ENCODE assay signal across 13 mouse cellular contexts in genomic region chr1:34227676-34228075, GRCm38 (mm10).
"Had no signal": no experiment of that assay in that cellular context is flagged by ENCODE, and none has a peak within 500 bp of the region (broad histone marks: within the 10 kb centered on the region; RNA-seq: fewer than 3 reads in every experiment).

No protein-coding gene starts in this region.

- DNase-seq: kidney, adult 18-20 months; left cerebral cortex, postnatal 4 days; retina, postnatal 1 day; right cerebral cortex, postnatal 4 days; spleen, adult 18-20 months; thymus, adult 18-20 months; thymus, postnatal 14 days had no signal

- H3K9me3 ChIP-seq: kidney, embryonic 15.5 days; limb, embryonic 15.5 days; liver, embryonic 12.5 days; midbrain, embryonic 12.5 days; neural tube, embryonic 13.5 days had no signal

- H3K9ac ChIP-seq: kidney, embryonic 15.5 days; limb, embryonic 15.5 days; liver, embryonic 12.5 days; midbrain, embryonic 12.5 days; neural tube, embryonic 13.5 days had no signal

- H3K27ac ChIP-seq: kidney, embryonic 15.5 days; limb, embryonic 15.5 days; liver, embryonic 12.5 days; midbrain, embryonic 12.5 days; neural tube, embryonic 13.5 days had no signal

- H3K4me2 ChIP-seq: kidney, embryonic 15.5 days; limb, embryonic 15.5 days; liver, embryonic 12.5 days; midbrain, embryonic 12.5 days; neural tube, embryonic 13.5 days had no signal

- ATAC-seq: liver, embryonic 12.5 days; midbrain, embryonic 16.5 days had no signal

- H3K4me1 ChIP-seq: kidney, embryonic 15.5 days; limb, embryonic 15.5 days; liver, embryonic 12.5 days; midbrain, embryonic 12.5 days; neural tube, embryonic 13.5 days had no signal

- H3K27me3 ChIP-seq: kidney, embryonic 15.5 days; limb, embryonic 15.5 days; liver, embryonic 12.5 days; midbrain, embryonic 12.5 days; neural tube, embryonic 13.5 days had no signal

- H3K4me3 ChIP-seq: kidney, embryonic 15.5 days; limb, embryonic 15.5 days; liver, embryonic 12.5 days; midbrain, embryonic 12.5 days; neural tube, embryonic 13.5 days had no signal
